Mouse (Mus musculus): ENCODE results near the gene Gabrr3. TPM values are rescaled to one million over a fixed set of nuclear protein-coding genes. Genes with fewer than 3 reads are reported as not detected.
A peak's percentile ranks its signal among the peaks of the same experiment; 100 is the strongest.

The Gabrr3 gene
- not detected in 2 replicates for polyA plus RNA-seq (2011; ENCODE audit: insufficient read length, low read depth, missing spikeins)

DNA sequence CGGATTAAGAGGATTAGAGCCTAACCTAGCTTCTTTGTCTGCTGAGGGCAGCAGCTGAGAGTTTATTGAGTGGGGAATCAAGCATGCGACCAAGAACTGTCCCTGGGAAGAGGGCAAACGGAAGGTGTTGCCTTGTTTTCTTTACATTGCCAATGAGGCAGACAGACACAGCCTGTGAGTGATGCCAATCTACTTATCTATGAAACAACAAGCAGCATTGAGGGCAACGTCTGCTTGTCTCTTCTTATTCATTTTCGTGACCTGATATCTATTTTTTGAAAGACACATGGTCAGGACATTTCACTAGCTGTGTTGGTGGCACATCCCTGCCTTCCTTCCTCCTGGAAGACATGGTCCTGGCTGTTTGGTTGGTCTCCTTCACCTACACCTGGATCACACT, at the start of gene Gabrr3:
Gene Gabrr3, plus strand, starts transcription at position 301 of the 400 bp plus-strand sequence.
- no peak within 1 kb of the TSS for H3K27ac ChIP-seq (ENCODE audit: insufficient read depth, low read length)
- no peak within 1 kb of the TSS for H3K4me3 ChIP-seq (ENCODE audit: insufficient read depth, low read length)
- TF ChIP-seq CTCF (IDR thresholded peaks at IDR 0.05; ENCODE audit: borderline replicate concordance, insufficient read depth, low read length) = no peak
- TF ChIP-seq POLR2A (IDR thresholded peaks at IDR 0.05; ENCODE audit: low read depth, low read length) = no peak
- H3K4me1 ChIP-seq (ENCODE audit: control insufficient read depth, insufficient read depth, low read length) = no peaks in the 10 kb centered on the region

DNA sequence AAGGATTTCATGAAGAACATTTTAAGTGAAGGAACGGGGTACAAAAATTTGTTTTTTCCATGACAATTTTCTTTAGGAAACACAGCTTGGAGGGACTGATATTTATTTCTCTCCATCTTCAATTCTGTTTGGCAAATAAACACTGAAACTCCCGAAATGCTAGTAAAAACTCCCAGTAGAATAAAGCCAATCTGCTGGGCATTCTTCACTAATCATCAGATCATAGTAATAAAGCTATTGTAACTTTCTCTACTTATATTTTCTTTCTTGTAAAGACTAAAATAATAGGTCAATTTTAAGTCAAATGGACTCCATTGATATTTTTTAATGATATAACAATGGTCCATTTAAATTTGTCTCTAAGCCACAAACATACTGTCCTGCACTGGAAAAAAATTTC, 43.2 kb upstream of the Gabrr3 start, which contains the start of gene Olfr209:
Gene Olfr209, minus strand, starts transcription at position 101 of the 400 bp plus-strand sequence.
- Histone ChIP-seq H3K27ac (ENCODE audit: insufficient read depth, low read length) (no peak within 1 kb of the TSS), H3K4me3 (ENCODE audit: insufficient read depth, low read length) (no peak within 1 kb of the TSS), H3K4me1 (ENCODE audit: control insufficient read depth, insufficient read depth, low read length) (no peaks in the 10 kb centered on the region)
- TF ChIP-seq CTCF (IDR thresholded peaks at IDR 0.05; ENCODE audit: borderline replicate concordance, insufficient read depth, low read length) (no peak), POLR2A (IDR thresholded peaks at IDR 0.05; ENCODE audit: low read depth, low read length) (no peak)

DNA sequence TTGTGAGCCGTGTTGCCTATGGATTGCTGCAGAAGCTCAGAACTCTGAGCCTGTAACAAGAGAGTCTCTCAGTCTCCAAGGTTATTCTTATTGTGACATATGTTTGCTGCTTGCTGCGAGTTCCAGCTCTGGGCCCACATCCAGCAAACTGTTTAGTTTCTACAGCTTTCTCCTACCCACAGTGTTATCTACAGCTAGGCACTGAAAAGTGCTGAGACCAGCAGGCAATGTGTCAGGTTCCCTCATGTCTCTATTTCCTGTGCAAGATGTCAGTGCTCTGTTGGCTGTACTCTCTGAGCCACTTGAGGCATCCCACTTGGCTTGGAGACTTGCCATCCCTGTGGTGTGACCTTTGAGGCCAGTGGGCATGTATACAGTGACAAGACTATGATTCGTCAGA, 13.8 kb upstream of the Gabrr3 start:
- Histone ChIP-seq H3K4me3 (ENCODE audit: insufficient read depth, low read length) (no peak overlapping the region), H3K4me1 (ENCODE audit: control insufficient read depth, insufficient read depth, low read length) (no peaks in the 10 kb centered on the region), H3K27ac (ENCODE audit: insufficient read depth, low read length) (no peak overlapping the region)
- no peak for TF ChIP-seq POLR2A (IDR thresholded peaks at IDR 0.05; ENCODE audit: low read depth, low read length)
- no peak for TF ChIP-seq CTCF (IDR thresholded peaks at IDR 0.05; ENCODE audit: borderline replicate concordance, insufficient read depth, low read length)

DNA sequence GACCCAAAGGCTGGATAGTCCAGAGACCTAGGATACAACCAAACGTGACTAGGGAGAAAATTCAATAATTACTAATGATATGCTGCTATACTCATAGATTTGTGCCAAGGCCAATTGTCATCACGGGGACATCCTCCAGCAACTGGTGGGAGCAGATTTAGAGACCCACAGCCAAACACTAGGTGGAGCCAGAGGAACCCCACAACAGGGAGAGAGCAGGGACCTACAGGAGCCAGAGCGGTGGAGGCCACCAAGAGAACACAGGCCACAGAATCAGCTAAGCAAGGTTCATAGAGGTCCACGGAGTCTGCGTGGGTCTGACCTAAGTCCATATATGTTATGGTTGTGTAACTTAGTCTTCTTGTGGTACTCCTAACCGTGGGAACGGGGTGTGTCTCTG, 6.0 kb upstream of the Gabrr3 start:
- H3K4me1 ChIP-seq (ENCODE audit: control insufficient read depth, insufficient read depth, low read length) = no peaks in the 10 kb centered on the region
- TF ChIP-seq POLR2A (IDR thresholded peaks at IDR 0.05; ENCODE audit: low read depth, low read length) = no peak
- TF ChIP-seq CTCF (IDR thresholded peaks at IDR 0.05; ENCODE audit: borderline replicate concordance, insufficient read depth, low read length) = no peak
- H3K27ac ChIP-seq (ENCODE audit: insufficient read depth, low read length) = no peak overlapping the region
- H3K4me3 ChIP-seq (ENCODE audit: insufficient read depth, low read length) = no peak overlapping the region

DNA sequence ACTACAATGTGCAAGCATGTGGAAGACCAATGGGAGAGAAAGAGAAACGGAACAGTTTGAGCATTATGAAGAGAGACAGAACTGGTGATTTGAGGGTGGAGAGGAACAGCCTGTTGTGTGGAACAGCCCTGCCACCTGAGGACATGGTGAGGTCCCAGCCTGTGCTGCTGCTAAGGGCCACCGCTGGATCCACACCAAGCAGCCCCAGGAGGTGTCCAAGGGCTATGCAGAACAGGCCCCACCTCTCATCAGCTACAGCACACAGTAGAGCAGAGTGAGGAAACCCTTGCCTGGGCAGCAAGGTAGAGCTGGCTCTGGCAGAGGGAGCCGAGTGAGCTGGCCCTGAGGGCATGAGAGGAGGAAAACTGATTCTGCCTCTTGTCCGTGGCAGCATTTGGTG, 5.1 kb upstream of the Gabrr3 start:
- no peak for TF ChIP-seq CTCF (IDR thresholded peaks at IDR 0.05; ENCODE audit: borderline replicate concordance, insufficient read depth, low read length)
- no peak for TF ChIP-seq POLR2A (IDR thresholded peaks at IDR 0.05; ENCODE audit: low read depth, low read length)
- Histone ChIP-seq H3K4me1 (ENCODE audit: control insufficient read depth, insufficient read depth, low read length) (no peaks in the 10 kb centered on the region), H3K4me3 (ENCODE audit: insufficient read depth, low read length) (no peak overlapping the region), H3K27ac (ENCODE audit: insufficient read depth, low read length) (no peak overlapping the region)

DNA sequence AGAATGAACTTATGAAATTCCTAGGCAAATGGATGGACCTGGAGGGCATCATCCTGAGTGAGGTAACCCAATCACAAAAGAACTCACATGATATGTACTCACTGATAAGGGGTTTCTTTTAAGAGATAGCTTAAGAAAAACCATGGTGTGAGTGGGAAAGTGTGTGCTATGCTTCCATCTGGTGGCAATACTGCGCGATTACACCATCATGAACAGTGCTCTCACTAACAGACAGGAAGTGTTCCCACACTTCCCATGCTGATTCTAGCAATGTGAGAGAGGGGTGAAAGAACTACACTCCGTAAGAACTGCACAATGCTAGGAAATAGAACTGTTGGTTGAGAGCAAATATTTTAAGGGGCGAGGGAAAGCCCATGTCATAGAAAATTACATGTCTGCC, 3.4 kb upstream of the Gabrr3 start:
- TF ChIP-seq POLR2A (IDR thresholded peaks at IDR 0.05; ENCODE audit: low read depth, low read length) = no peak
- peak; percentile 36; the same call in 1 of the 2 replicates for TF ChIP-seq CTCF (IDR thresholded peaks at IDR 0.05; ENCODE audit: borderline replicate concordance, insufficient read depth, low read length)

DNA sequence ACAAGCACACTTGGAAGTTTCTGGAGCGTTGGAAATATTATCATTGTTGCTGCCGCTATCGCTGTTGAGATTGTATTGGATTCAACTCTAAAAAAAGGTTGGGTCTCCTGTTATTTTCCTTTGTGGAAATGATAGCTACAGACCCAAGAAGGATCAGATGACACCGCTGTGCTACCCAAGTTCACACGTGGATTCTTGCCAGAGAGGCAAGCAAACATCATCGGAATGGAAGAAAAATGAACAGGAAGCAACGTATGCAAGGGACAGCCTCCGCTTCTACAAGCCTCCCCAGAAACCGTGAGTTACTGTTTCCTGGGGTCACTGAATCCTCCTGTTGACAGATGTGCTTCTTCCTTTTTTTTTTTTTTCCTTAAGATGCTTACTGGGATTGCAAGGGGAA, 2.3 kb upstream of the Gabrr3 start:
- no peaks in the 10 kb centered on the region for H3K4me1 ChIP-seq (ENCODE audit: control insufficient read depth, insufficient read depth, low read length)
- no peak for TF ChIP-seq POLR2A (IDR thresholded peaks at IDR 0.05; ENCODE audit: low read depth, low read length)
- TF ChIP-seq CTCF (IDR thresholded peaks at IDR 0.05; ENCODE audit: borderline replicate concordance, insufficient read depth, low read length) = no peak
- H3K27ac ChIP-seq (ENCODE audit: insufficient read depth, low read length) = no peak overlapping the region
- H3K4me3 ChIP-seq (ENCODE audit: insufficient read depth, low read length) = no peak overlapping the region

More for the DNA sequence above, 3.4 kb upstream of the Gabrr3 start:
- Histone ChIP-seq H3K4me3 (ENCODE audit: insufficient read depth, low read length) (no peak overlapping the region), H3K4me1 (ENCODE audit: control insufficient read depth, insufficient read depth, low read length) (no peaks in the 10 kb centered on the region), H3K27ac (ENCODE audit: insufficient read depth, low read length) (no peak overlapping the region)

DNA sequence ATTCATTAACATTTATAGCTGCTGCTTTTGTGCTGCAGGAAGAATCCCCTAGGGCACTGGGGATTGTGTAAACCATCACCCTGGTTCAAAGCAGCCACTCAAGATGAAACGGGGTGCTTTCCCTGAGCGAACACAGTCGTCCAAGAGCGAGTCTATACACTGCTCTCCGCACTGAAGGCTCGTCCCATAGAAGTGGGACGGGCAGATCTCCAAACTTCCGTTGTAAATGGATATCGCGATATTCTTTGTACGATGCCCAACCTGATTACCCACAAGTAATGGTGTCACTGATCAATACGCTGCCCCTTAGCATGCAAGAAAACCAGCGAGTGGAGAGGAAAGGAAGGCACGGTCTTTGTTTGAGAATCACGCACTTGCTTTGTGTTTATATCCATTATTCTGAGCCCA, 2.2 kb downstream of the Gabrr3 start:
- no peak for TF ChIP-seq CTCF (IDR thresholded peaks at IDR 0.05; ENCODE audit: borderline replicate concordance, insufficient read depth, low read length)
- no peak for TF ChIP-seq POLR2A (IDR thresholded peaks at IDR 0.05; ENCODE audit: low read depth, low read length)
- H3K27ac ChIP-seq (ENCODE audit: insufficient read depth, low read length) = no peak overlapping the region
- H3K4me1 ChIP-seq (ENCODE audit: control insufficient read depth, insufficient read depth, low read length) = no peaks in the 10 kb centered on the region
- H3K4me3 ChIP-seq (ENCODE audit: insufficient read depth, low read length) = no peak overlapping the region

DNA sequence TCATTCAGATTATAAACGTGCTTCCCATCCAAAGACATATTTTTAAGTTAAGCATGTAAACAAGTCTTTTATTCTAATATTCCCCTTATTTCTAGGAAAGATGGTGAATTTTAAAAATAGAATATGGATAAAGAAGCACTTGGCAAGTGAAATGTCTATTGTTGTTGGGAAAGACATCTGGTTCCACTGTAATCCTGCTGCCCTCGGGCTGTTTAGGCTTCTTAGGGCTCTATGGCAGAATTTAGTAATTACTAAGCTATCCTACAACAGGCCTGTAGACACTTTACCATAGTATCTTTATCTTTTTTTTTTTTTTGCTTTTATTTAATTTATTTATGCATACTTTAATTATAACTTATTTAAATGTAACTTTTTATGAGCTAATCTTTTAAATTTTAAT, 2.7 kb downstream of the Gabrr3 start:
- TF ChIP-seq POLR2A (IDR thresholded peaks at IDR 0.05; ENCODE audit: low read depth, low read length) = no peak
- TF ChIP-seq CTCF (IDR thresholded peaks at IDR 0.05; ENCODE audit: borderline replicate concordance, insufficient read depth, low read length) = no peak
- no peaks in the 10 kb centered on the region for H3K4me1 ChIP-seq (ENCODE audit: control insufficient read depth, insufficient read depth, low read length)
- no peak overlapping the region for H3K4me3 ChIP-seq (ENCODE audit: insufficient read depth, low read length)
- no peak overlapping the region for H3K27ac ChIP-seq (ENCODE audit: insufficient read depth, low read length)

DNA sequence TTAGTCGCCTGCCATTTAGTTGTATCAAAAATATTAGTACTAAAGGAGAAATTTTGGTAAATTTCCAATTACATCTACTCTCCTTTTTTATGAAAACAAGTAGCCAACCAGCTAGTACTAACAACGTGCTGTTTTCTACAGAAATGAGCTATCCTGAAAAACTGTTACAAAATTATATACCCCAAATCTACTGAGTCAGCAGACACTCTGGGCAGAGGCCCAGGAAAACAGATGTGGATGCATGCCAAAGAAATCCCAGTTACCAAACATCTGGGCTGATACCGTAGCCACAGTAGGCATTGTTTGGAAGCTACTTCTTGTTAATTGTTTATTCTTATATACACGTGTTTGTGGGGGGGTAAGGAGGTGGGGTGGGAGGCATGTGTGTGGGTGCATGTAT, 6.3 kb downstream of the Gabrr3 start:
- no peaks in the 10 kb centered on the region for H3K4me1 ChIP-seq (ENCODE audit: control insufficient read depth, insufficient read depth, low read length)
- no peak overlapping the region for H3K27ac ChIP-seq (ENCODE audit: insufficient read depth, low read length)
- no peak for TF ChIP-seq POLR2A (IDR thresholded peaks at IDR 0.05; ENCODE audit: low read depth, low read length)
- no peak for TF ChIP-seq CTCF (IDR thresholded peaks at IDR 0.05; ENCODE audit: borderline replicate concordance, insufficient read depth, low read length)
- H3K4me3 ChIP-seq (ENCODE audit: insufficient read depth, low read length) = no peak overlapping the region
